Mouse (Mus musculus) A20 (cell line): ENCODE measurements around the gene Rwdd4a.

Experiments
- DNase-seq: peaks from one replicate; pipeline ENCODE4 v3.0.0-alpha.2; 2011; ENCODE audit warnings: low read depth, low spot score

Gene Rwdd4a

GRCm38 (mm10) chr8:47581454-47581853 is 48.0 kb downstream of the Rwdd4a start:
- DNase-seq, result no peak

GRCm38 (mm10) chr8:47588616-47589015 is 55.2 kb downstream of the Rwdd4a start:
- no peak for DNase-seq

GRCm38 (mm10) chr8:47590400-47590799 is 56.9 kb downstream of the Rwdd4a start:
- DNase-seq, result no peak

GRCm38 (mm10) chr8:47600664-47601063 is 67.2 kb downstream of the Rwdd4a start:
- DNase-seq, result no peak
